Mouse (Mus musculus): ENCODE measurements at regions not wholly inside any gene's neighbourhood (a gene's known extent, or its start where the extent isn't known, plus 50 kb on each side); places are given as distances from the start of the nearest gene placed in this dataset.

DNA sequence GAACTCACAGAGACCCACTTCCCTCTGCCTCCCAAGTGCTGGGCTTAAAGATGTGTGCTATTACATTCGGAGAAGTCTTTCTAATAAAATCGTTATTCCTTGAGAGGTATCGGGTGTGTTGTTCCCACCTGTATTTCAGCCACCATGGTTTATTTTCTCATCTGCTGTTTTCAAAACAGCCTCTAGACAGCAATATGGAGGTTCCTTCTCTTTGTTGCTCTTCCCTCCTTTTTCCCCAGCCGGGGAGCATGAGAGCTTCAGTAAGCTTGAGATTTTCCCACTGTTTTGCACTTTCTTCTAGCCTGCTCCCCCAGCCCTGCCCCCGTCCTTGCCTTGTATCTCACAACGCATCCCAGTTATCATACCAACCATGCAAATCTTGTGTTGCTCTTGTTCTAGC, 109.5 kb downstream of the Ppp4r2 start:
- Histone ChIP-seq H3K36me3 (no peaks in the 10 kb centered on the region), H3K4me2 (replicated peaks) (no peak overlapping the region), H3K9me3 (replicated peaks) (no peaks in the 10 kb centered on the region), H3K4me1 (peaks cover 4% of the 10 kb centered on the region; the same call in 1 of the 2 replicates), H3K4me3 (replicated peaks) (no peak overlapping the region), H3K9ac (no peak overlapping the region), H3K27me3 (no peaks in the 10 kb centered on the region), H3K27ac (replicated peaks) (no peak overlapping the region)
- WGBS = 82% methylated on average over 6 of the region's 6 CpGs
- no peak for ATAC-seq (ENCODE audit: insufficient number of reproducible peaks, low FRiP score, low TSS enrichment, low read depth)

DNA sequence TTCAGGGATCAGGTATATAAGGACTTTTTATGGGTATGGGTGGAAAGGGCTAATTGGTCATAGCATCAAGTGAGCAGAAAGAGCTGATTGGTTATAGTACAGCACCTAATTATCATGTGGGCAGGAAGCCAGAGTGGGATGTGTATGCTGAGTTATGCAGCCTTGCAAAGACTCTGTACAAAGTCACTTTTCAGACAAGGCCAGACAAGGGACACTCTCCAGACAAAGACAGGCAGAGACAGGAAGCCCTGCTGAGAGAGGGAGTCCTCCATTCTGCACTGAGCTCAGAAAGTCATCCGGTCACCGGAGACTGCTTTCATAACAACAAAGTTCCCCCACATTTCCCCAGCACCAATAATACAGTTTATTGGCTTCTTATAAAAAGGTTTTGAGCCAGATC, 112.4 kb downstream of the Ppp4r2 start:
- Histone ChIP-seq H3K36me3 (no peaks in the 10 kb centered on the region), H3K27ac (replicated peaks) (no peak overlapping the region), H3K4me3 (replicated peaks) (no peak overlapping the region), H3K9me3 (replicated peaks) (no peaks in the 10 kb centered on the region), H3K4me2 (replicated peaks) (no peak overlapping the region), H3K4me1 (no peaks in the 10 kb centered on the region), H3K27me3 (no peaks in the 10 kb centered on the region), H3K9ac (no peak overlapping the region)
- WGBS = 77% methylated on average over 2 of the region's 2 CpGs
- ATAC-seq (ENCODE audit: insufficient number of reproducible peaks, low FRiP score, low TSS enrichment, low read depth) = no peak

DNA sequence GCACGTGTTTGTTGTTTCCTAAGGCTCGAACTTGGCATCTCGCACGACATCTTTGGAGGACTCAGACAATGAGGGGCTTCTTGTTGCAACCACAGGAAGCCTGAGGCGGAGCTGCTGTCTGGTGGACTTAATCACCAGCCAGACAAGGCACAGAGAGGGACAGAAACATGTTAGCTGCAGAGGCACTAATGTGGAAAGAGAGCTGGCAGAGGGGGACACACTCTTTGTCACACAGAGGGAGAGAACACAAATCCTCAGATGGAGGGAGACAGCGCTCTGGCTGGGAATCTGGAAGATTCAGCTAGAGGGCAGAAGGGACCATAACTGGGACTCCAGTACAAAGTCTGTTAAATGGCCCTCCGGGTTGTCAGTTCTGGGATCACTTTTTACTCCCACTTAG, 114.9 kb downstream of the Ppp4r2 start:
- no peaks in the 10 kb centered on the region for H3K9me3 ChIP-seq (replicated peaks)
- H3K4me1 ChIP-seq = no peaks in the 10 kb centered on the region
- H3K4me2 ChIP-seq (replicated peaks) = no peak overlapping the region
- 40% methylated on average over 7 of the region's 7 CpGs for WGBS
- H3K36me3 ChIP-seq = no peaks in the 10 kb centered on the region
- no peaks in the 10 kb centered on the region for H3K27me3 ChIP-seq
- ATAC-seq (ENCODE audit: insufficient number of reproducible peaks, low FRiP score, low TSS enrichment, low read depth) = no peak
- no peak overlapping the region for H3K4me3 ChIP-seq (replicated peaks)
- no peak overlapping the region for H3K27ac ChIP-seq (replicated peaks)
- no peak overlapping the region for H3K9ac ChIP-seq

DNA sequence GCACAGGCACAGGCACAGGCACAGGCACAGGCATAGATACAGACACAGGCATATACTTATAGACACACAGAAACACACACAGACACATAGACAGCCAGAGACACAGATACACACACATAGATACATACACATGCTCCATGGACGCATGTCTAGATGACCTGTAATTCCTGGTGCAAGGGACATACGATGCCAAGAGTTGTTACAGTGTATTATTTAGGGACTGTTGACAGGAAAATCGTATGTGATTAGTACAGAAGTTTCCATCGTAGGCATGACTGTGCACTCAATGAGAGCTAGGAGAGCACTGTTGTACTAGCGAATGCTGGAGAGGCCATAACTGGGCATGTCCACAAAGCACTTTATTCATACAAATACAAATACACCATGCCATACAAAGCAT, 118.2 kb downstream of the Ppp4r2 start:
- Histone ChIP-seq H3K4me1 (no peaks in the 10 kb centered on the region), H3K9me3 (replicated peaks) (no peaks in the 10 kb centered on the region), H3K9ac (no peak overlapping the region), H3K27ac (replicated peaks) (no peak overlapping the region), H3K4me2 (replicated peaks) (no peak overlapping the region), H3K4me3 (replicated peaks) (no peak overlapping the region), H3K36me3 (no peaks in the 10 kb centered on the region), H3K27me3 (no peaks in the 10 kb centered on the region)
- WGBS = 88% methylated on average over 5 of the region's 5 CpGs
- ATAC-seq (ENCODE audit: insufficient number of reproducible peaks, low FRiP score, low TSS enrichment, low read depth) = no peak

DNA sequence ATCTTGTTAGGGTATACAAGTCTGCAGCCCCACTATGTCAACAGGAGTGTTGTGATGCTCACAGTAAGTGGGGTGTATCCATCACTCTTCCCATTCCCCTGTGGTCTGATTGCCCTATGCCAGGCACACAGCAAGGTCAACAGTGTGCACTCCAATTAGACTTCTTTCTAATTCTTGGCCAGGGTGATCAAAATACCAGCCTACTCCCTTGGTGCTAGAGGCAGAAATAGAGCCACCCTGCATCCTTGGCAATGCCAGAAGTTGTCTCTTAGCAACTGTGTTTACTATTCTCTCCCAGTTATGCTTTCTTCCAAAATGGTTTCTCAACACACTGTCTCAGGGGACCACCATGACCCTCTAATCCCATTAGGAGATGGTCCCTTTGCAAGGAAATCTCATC, 119.0 kb downstream of the Ppp4r2 start:
- H3K4me1 ChIP-seq = no peaks in the 10 kb centered on the region
- H3K36me3 ChIP-seq = no peaks in the 10 kb centered on the region
- no peaks in the 10 kb centered on the region for H3K9me3 ChIP-seq (replicated peaks)
- H3K27ac ChIP-seq (replicated peaks) = no peak overlapping the region
- no peak for ATAC-seq (ENCODE audit: insufficient number of reproducible peaks, low FRiP score, low TSS enrichment, low read depth)
- no peak overlapping the region for H3K4me2 ChIP-seq (replicated peaks)
- no peak overlapping the region for H3K4me3 ChIP-seq (replicated peaks)
- no peak overlapping the region for H3K9ac ChIP-seq
- no peaks in the 10 kb centered on the region for H3K27me3 ChIP-seq

DNA sequence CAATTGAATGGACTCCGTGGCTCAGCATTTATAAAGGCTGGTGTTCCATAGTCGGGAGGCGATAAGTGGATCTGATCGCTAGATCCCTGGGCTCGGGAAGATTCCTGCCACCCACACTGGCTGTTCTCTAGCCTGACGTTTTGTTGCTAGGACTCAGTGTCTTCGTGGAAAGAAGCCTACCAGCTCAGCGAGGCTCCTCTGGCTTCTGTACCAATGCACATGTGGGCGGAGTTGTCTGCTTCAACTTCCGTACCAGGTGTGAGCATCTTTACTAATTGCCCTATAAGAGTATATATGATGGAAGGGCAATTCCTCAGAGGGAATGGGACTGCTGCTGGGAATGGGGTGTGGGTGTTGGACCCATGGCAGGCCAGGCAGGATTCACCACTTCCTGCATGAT, 121.1 kb downstream of the Ppp4r2 start:
- 84% methylated on average over 10 of the region's 10 CpGs for WGBS

DNA sequence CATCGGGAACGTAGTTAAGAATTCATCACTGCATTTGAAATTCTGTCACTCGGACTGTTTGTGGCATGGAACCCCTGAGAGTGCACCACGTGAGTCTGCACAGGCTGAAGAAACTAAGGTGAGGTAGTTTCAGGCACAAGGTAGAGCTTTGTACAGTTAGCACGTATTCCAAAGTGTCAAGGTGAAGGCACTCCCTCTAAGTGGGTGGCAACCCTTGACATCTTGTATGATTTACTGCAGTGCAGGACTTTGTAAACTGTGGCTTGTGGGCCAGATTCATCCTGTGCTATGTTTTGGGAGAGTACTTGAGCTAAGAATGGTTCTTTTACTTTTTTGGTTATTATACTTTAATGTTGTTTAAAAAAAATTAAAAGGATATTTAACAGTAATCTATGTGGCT, 133.1 kb downstream of the Ppp4r2 start:
- Histone ChIP-seq H3K9me3 (replicated peaks) (no peaks in the 10 kb centered on the region), H3K4me3 (replicated peaks) (no peak overlapping the region), H3K27ac (replicated peaks) (no peak overlapping the region), H3K4me2 (replicated peaks) (no peak overlapping the region), H3K36me3 (no peaks in the 10 kb centered on the region), H3K27me3 (no peaks in the 10 kb centered on the region), H3K9ac (no peak overlapping the region), H3K4me1 (no peaks in the 10 kb centered on the region)
- 80% methylated on average over 5 of the region's 5 CpGs for WGBS
- ATAC-seq (ENCODE audit: insufficient number of reproducible peaks, low FRiP score, low TSS enrichment, low read depth) = no peak

More for the DNA sequence above, 121.1 kb downstream of the Ppp4r2 start:
- no peak overlapping the region for H3K9ac ChIP-seq
- H3K27me3 ChIP-seq = no peaks in the 10 kb centered on the region
- no peaks in the 10 kb centered on the region for H3K4me1 ChIP-seq
- H3K9me3 ChIP-seq (replicated peaks) = no peaks in the 10 kb centered on the region
- H3K4me2 ChIP-seq (replicated peaks) = no peak overlapping the region
- H3K4me3 ChIP-seq (replicated peaks) = no peak overlapping the region
- ATAC-seq (ENCODE audit: insufficient number of reproducible peaks, low FRiP score, low TSS enrichment, low read depth) = no peak
- no peaks in the 10 kb centered on the region for H3K36me3 ChIP-seq
- no peak overlapping the region for H3K27ac ChIP-seq (replicated peaks)

DNA sequence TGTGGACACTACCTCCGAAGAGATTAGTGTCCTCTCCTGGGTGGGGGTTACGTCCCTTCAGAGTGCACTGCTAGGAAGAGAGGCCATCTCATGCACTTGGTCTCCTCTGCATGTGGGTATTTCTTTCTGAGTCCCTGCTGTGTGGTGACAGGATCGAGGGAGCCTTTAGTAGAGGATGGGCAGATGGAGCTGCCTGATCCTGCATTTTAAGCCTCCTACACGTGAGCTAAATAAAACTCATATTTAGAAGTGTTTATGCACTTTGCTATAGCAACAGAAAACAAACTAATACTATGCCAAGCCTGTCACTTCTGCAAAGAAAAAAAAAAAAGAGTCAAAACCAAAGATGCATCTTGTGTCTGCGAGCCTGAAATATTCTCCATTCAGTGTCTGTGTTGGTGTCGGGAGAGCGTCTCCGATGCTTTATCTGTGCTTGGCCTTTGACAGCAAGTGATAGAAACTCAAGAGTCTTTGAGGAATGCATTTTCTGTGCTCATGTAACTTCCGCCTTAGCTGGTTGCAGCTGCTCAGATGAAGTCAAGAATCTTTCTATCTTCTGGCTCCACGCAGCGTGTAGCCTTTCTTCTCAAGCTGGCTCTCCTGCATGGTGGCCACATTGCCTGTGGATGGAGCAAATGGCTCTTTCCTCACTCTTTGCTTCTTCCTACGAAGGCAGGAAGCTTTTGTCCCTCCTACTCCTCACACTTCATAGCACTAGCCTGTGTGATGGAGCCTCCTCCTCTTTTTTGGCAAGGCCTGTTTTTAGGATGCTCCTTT, 134.8 kb downstream of the Ppp4r2 start:
- no peaks in the 10 kb centered on the region for H3K4me1 ChIP-seq
- ATAC-seq (ENCODE audit: insufficient number of reproducible peaks, low FRiP score, low TSS enrichment, low read depth) = no peak
- 76% methylated on average over 12 of the region's 12 CpGs for WGBS

DNA sequence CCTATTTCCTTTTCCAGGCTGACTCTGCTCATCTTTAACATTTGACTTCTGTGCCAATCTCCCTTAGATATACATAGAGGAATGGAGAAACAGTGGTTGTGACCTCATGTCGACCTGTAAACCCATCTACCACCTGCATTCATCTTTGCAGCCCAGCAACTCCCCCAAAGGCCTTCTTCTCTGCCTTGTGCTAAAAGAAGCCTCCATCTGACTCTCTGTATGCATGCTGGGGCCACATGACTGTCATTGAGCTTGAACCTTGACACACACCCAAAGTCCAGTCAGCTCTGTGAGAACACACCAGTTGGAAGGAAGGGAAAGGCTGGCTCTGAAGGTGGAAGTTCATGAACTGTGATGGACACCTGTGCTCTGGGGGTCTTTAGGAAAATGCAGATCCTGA, 135.5 kb downstream of the Ppp4r2 start:
- H3K9me3 ChIP-seq (replicated peaks) = no peaks in the 10 kb centered on the region
- ATAC-seq (ENCODE audit: insufficient number of reproducible peaks, low FRiP score, low TSS enrichment, low read depth) = no peak
- no peak overlapping the region for H3K9ac ChIP-seq
- no peaks in the 10 kb centered on the region for H3K4me1 ChIP-seq
- H3K27me3 ChIP-seq = no peaks in the 10 kb centered on the region
- no peak overlapping the region for H3K27ac ChIP-seq (replicated peaks)
- H3K4me3 ChIP-seq (replicated peaks) = no peak overlapping the region
- 59% methylated on average over 1 of the region's 1 CpGs for WGBS
- no peaks in the 10 kb centered on the region for H3K36me3 ChIP-seq
- H3K4me2 ChIP-seq (replicated peaks) = no peak overlapping the region

More for the DNA sequence above, 134.8 kb downstream of the Ppp4r2 start:
- Histone ChIP-seq H3K4me2 (replicated peaks) (no peak overlapping the region), H3K9ac (no peak overlapping the region), H3K4me3 (replicated peaks) (no peak overlapping the region), H3K27me3 (no peaks in the 10 kb centered on the region), H3K27ac (replicated peaks) (no peak overlapping the region), H3K36me3 (no peaks in the 10 kb centered on the region), H3K9me3 (replicated peaks) (no peaks in the 10 kb centered on the region)

DNA sequence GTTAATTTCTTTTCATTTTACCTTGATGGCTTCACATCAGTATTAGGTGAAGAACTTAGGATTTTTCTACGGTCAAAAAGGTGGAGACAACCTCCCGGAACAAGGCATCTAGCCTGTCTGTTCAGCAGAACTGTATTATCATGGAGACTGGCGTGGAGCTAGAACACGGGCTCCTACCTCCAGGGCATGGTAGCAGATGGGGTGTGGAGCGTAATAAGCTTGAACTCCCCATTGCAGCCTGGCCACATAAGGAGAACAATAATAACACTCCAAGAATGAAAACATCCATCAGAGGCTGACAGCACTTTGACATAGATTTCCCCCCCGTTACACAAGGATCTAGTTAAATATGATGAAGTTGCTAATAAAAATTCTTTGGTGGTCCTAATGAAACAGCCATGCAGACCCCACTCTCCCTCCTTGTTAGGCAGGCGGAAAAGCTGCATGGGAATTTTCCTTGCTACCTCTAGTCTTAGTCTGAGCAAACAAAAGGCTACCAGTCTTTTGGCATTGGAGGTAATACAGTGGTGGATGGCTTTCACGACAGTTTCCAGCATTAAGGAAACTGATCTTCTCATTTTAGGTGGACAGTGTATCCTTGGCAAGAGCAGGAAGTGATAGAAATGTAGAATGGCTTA, 137.5 kb downstream of the Ppp4r2 start:
- Histone ChIP-seq H3K4me1 (peaks cover 3% of the 10 kb centered on the region), H3K9ac (no peak overlapping the region), H3K27ac (replicated peaks) (no peak overlapping the region), H3K27me3 (no peaks in the 10 kb centered on the region), H3K4me3 (replicated peaks) (no peak overlapping the region), H3K36me3 (no peaks in the 10 kb centered on the region), H3K9me3 (replicated peaks) (no peaks in the 10 kb centered on the region), H3K4me2 (replicated peaks) (no peak overlapping the region)
- WGBS = 60% methylated on average over 8 of the region's 8 CpGs
- no peak for ATAC-seq (ENCODE audit: insufficient number of reproducible peaks, low FRiP score, low TSS enrichment, low read depth)

DNA sequence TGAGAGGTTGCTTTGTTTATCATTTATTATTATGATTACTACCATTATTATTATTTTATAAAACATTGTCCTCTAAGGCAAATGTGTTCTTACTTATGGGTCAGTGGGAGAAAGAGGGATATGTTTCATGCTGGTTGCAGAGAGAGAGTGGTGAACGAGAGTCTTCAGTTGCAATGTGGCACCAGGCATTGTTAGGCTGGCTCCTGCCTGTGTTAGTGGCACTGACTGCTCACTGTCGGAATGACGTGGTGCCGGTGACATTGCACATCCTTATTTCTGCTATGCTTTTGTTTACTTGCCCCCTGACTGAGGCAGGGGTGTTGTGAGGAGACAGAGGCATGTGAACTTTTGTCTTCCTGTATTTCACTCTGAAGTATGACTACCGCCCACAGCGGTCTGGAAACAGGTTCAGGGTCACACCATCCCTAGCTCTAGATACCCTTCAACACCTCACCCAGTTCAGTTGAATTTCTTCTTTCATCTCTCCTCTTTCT, 138.1 kb downstream of the Ppp4r2 start:
- Histone ChIP-seq H3K27ac (replicated peaks) (no peak overlapping the region), H3K9ac (no peak overlapping the region), H3K27me3 (no peaks in the 10 kb centered on the region), H3K4me3 (replicated peaks) (no peak overlapping the region), H3K9me3 (replicated peaks) (no peaks in the 10 kb centered on the region), H3K36me3 (no peaks in the 10 kb centered on the region), H3K4me2 (replicated peaks) (no peak overlapping the region), H3K4me1 (peaks cover 9% of the 10 kb centered on the region)
- 66% methylated on average over 6 of the region's 6 CpGs for WGBS
- ATAC-seq (ENCODE audit: insufficient number of reproducible peaks, low FRiP score, low TSS enrichment, low read depth) = no peak

Measured in embryonic facial prominence, embryonic 15.5 days (tissue).